Mouse (Mus musculus) myocyte (in vitro differentiated cells): ENCODE data around the gene Dhfr. TPM values are rescaled to one million over a fixed set of nuclear protein-coding genes. Genes with fewer than 3 reads are reported as not detected.
A peak's percentile ranks its signal among the peaks of the same experiment; 100 is the strongest.

ENCODE experiments used
- H3K27me3 ChIP-seq: one replicate; pipeline ENCODE4 v1.6.1; 2011; ENCODE audit not compliant: control insufficient read depth, insufficient read depth, insufficient read length
- H3K36me3 ChIP-seq: one replicate; pipeline ENCODE4 v1.6.1; 2011; ENCODE audit not compliant: control insufficient read depth, insufficient read depth
- H3K4me2 ChIP-seq: one replicate; pipeline ENCODE4 v1.6.1; 2011; ENCODE audit warnings: low read depth, control low read depth
- H3K4me3 ChIP-seq: one replicate; pipeline ENCODE4 v1.5.1; 2011; ENCODE audit warnings: mild to moderate bottlenecking, control low read depth, moderate library complexity
- H3K79me2 ChIP-seq: one replicate; pipeline ENCODE4 v1.6.1; 2011; ENCODE audit not compliant: control insufficient read depth, insufficient read depth
- H3ac ChIP-seq: one replicate; pipeline ENCODE4 v1.6.1; 2011; ENCODE audit not compliant: control insufficient read depth, insufficient read length
- CEBPB ChIP-seq: IDR thresholded peaks from 2 replicates; pipeline ENCODE4 v1.6.1; 2011; ENCODE audit warnings: mild to moderate bottlenecking, moderate library complexity; ENCODE audit not compliant: poor library complexity, insufficient read depth, severe bottlenecking
- E2F4 ChIP-seq: IDR thresholded peaks from one replicate; pipeline ENCODE4 v1.6.1; 2011; ENCODE audit warnings: mild to moderate bottlenecking, control low read depth, moderate library complexity; ENCODE audit not compliant: insufficient read depth
- MAX ChIP-seq: IDR thresholded peaks from one replicate; pipeline ENCODE4 v1.6.1; 2011; ENCODE audit warnings: low read depth, mild to moderate bottlenecking, control low read depth
- MYOD1 ChIP-seq, 3 experiments: IDR thresholded peaks; one replicate each; pipeline ENCODE4 v1.6.1; 2011; ENCODE audit warnings: control low read depth in 2 of 3, low read depth in 2 of 3, mild to moderate bottlenecking in 2 of 3, moderate library complexity in 1 of 3; ENCODE audit not compliant: insufficient read length in 2 of 3, control insufficient read depth in 1 of 3
- MYOG ChIP-seq, 3 experiments: IDR thresholded peaks; one replicate each; pipeline ENCODE4 v1.6.1; 2011; ENCODE audit warnings: control low read depth in 2 of 3, low read depth in 2 of 3, mild to moderate bottlenecking in 2 of 3; ENCODE audit not compliant: insufficient read length in 2 of 3, control insufficient read depth in 1 of 3, insufficient read depth in 1 of 3
- POLR2A ChIP-seq: IDR thresholded peaks from one replicate; pipeline ENCODE4 v1.6.1; 2011; ENCODE audit warnings: low read depth, mild to moderate bottlenecking, control low read depth, moderate library complexity; ENCODE audit not compliant: insufficient read length
- POLR2AphosphoS2 ChIP-seq: IDR thresholded peaks from one replicate; pipeline ENCODE4 v1.6.1; 2011; ENCODE audit warnings: low read depth, control low read depth; ENCODE audit not compliant: insufficient read length
- REST ChIP-seq: IDR thresholded peaks from one replicate; pipeline ENCODE4 v1.6.1; 2011; ENCODE audit warnings: mild to moderate bottlenecking, control low read depth, moderate library complexity; ENCODE audit not compliant: insufficient read depth, insufficient read length
- SRF ChIP-seq: IDR thresholded peaks from one replicate; pipeline ENCODE4 v1.6.1; 2011; ENCODE audit warnings: low read depth; ENCODE audit not compliant: control insufficient read depth, insufficient read length
- TCF12 ChIP-seq: IDR thresholded peaks from one replicate; pipeline ENCODE4 v1.6.1; 2011; ENCODE audit warnings: mild to moderate bottlenecking, control low read depth; ENCODE audit not compliant: poor library complexity, insufficient read depth, severe bottlenecking
- TCF3 ChIP-seq: IDR thresholded peaks from one replicate; pipeline ENCODE4 v1.6.1; 2011; ENCODE audit warnings: low read depth, control low read depth; ENCODE audit not compliant: insufficient read length
- USF1 ChIP-seq: IDR thresholded peaks from one replicate; pipeline ENCODE4 v1.6.1; 2011; ENCODE audit warnings: low read depth, mild to moderate bottlenecking, control low read depth, moderate library complexity
- polyA plus RNA-seq: library from polyadenylated mRNA; unstranded; fragments of >200 nt; fragmentation: generic; extraction: Trizol; gene quantifications from one replicate; pipeline ENCODE4 v1.2.1, GENCODE M21; 2012; ENCODE audit warnings: missing spikeins

Dhfr gene
- polyA plus RNA-seq, 1 experiment: 1.3 TPM

GRCm38 (mm10) chr13:92402063-92402462 lies 47.5 kb downstream of the Dhfr start:
- peaks cover 20% of the 10 kb centered on the region for H3K27me3 ChIP-seq
- no peaks in the 10 kb centered on the region for H3K79me2 ChIP-seq
- no peak overlapping the region for H3K4me3 ChIP-seq
- H3ac ChIP-seq: no peak overlapping the region
- TF ChIP-seq TCF12 (no peak), E2F4 (no peak), POLR2A (no peak), USF1 (no peak), SRF (no peak), TCF3 (no peak), MAX (no peak), POLR2AphosphoS2 (no peak), REST (no peak), MYOG (IDR thresholded peaks at IDR 0.05; ENCODE audit: control insufficient read depth in 1 of 3, insufficient read depth in 1 of 3, insufficient read length in 2 of 3, low read depth in 2 of 3) (no peak), CEBPB (no peak), MYOD1 (IDR thresholded peaks at IDR 0.05; ENCODE audit: control insufficient read depth in 1 of 3, insufficient read length in 2 of 3, low read depth in 2 of 3) (no peak)
- H3K36me3 ChIP-seq: no peaks in the 10 kb centered on the region
- no peak overlapping the region for H3K4me2 ChIP-seq

GRCm38 (mm10) chr13:92403496-92403895 lies 49.0 kb downstream of the Dhfr start:
- no peak overlapping the region for H3K4me2 ChIP-seq
- no peak for TF ChIP-seq MYOG (IDR thresholded peaks at IDR 0.05; ENCODE audit: control insufficient read depth in 1 of 3, insufficient read depth in 1 of 3, insufficient read length in 2 of 3, low read depth in 2 of 3)
- TF ChIP-seq POLR2A: no peak
- no peak for TF ChIP-seq E2F4
- no peaks in the 10 kb centered on the region for H3K79me2 ChIP-seq
- H3K4me3 ChIP-seq: no peak overlapping the region
- peaks cover 18% of the 10 kb centered on the region for H3K27me3 ChIP-seq
- no peaks in the 10 kb centered on the region for H3K36me3 ChIP-seq
- no peak overlapping the region for H3ac ChIP-seq

GRCm38 (mm10) chr13:92410486-92410885 lies 56.0 kb downstream of the Dhfr start:
- Histone ChIP-seq H3K4me2 (no peak overlapping the region), H3K79me2 (no peaks in the 10 kb centered on the region), H3ac (no peak overlapping the region), H3K36me3 (no peaks in the 10 kb centered on the region), H3K4me3 (no peak overlapping the region), H3K27me3 (no peaks in the 10 kb centered on the region)
- no peak for TF ChIP-seq MYOG (IDR thresholded peaks at IDR 0.05; ENCODE audit: control insufficient read depth in 1 of 3, insufficient read depth in 1 of 3, insufficient read length in 2 of 3, low read depth in 2 of 3)
- TF ChIP-seq TCF3: no peak
- no peak for TF ChIP-seq REST
- TF ChIP-seq POLR2AphosphoS2: no peak
- TF ChIP-seq POLR2A: no peak
- no peak for TF ChIP-seq USF1
- TF ChIP-seq E2F4: no peak
- TF ChIP-seq SRF: no peak
- TF ChIP-seq MYOD1 (IDR thresholded peaks at IDR 0.05; ENCODE audit: control insufficient read depth in 1 of 3, insufficient read length in 2 of 3, low read depth in 2 of 3): no peak
- TF ChIP-seq MAX: no peak
- no peak for TF ChIP-seq TCF12
- no peak for TF ChIP-seq CEBPB

- no peak for TF ChIP-seq MYOG (IDR thresholded peaks at IDR 0.05; ENCODE audit: control insufficient read depth in 1 of 3, insufficient read depth in 1 of 3, insufficient read length in 2 of 3, low read depth in 2 of 3)
- no peak for TF ChIP-seq SRF
- TF ChIP-seq USF1: no peak
- 0 out of 2 replicates have a peak, but pooled peaks have one; percentile 61 for TF ChIP-seq CEBPB
- no peak for TF ChIP-seq TCF3
- Histone ChIP-seq H3K4me3 (no peak overlapping the region), H3K36me3 (no peaks in the 10 kb centered on the region), H3ac (no peak overlapping the region), H3K4me2 (no peak overlapping the region), H3K79me2 (no peaks in the 10 kb centered on the region), H3K27me3 (peaks cover 9% of the 10 kb centered on the region)
Measured at GRCm38 (mm10) chr13:92419630-92420029, 65.1 kb downstream of the Dhfr start.

- H3ac ChIP-seq: no peak overlapping the region
- H3K36me3 ChIP-seq: no peaks in the 10 kb centered on the region
- H3K4me3 ChIP-seq: no peak overlapping the region
- peaks cover 30% of the 10 kb centered on the region for H3K27me3 ChIP-seq
- H3K79me2 ChIP-seq: no peaks in the 10 kb centered on the region
- no peak overlapping the region for H3K4me2 ChIP-seq
- no peak for TF ChIP-seq MYOG (IDR thresholded peaks at IDR 0.05; ENCODE audit: control insufficient read depth in 1 of 3, insufficient read depth in 1 of 3, insufficient read length in 2 of 3, low read depth in 2 of 3)
- TF ChIP-seq MYOD1 (IDR thresholded peaks at IDR 0.05; ENCODE audit: control insufficient read depth in 1 of 3, insufficient read length in 2 of 3, low read depth in 2 of 3): no peak
Measured at GRCm38 (mm10) chr13:92423711-92424110, 69.2 kb downstream of the Dhfr start.
